Mouse (Mus musculus) E14TG2a.4 (cell line): ENCODE measurements around the gene Btbd18.

Experiments
- CTCF ChIP-seq: conservative IDR thresholded peaks from 2 replicates; pipeline ENCODE4 v1.5.1; 2014; ENCODE audit warnings: low read length
- NANOG ChIP-seq: IDR thresholded peaks from 2 replicates; pipeline ENCODE4 v1.6.1; 2014; ENCODE audit warnings: borderline replicate concordance, low read length, mixed read lengths

- TF ChIP-seq CTCF (no peak), NANOG (no peak)
Measured at GRCm38 (mm10) chr2:84619646-84620340, 39.1 kb upstream of the Btbd18 start.
